In genomic region chr17:31914323-31914722, GRCm38 (mm10) we compare ENCODE assay signal across 27 mouse cellular contexts. TPM values are rescaled to one million over a fixed set of nuclear protein-coding genes. Genes with fewer than 3 reads are reported as not detected.
DNase-seq lines count a peak whose midpoint lies in the region; ATAC-seq and TF ChIP-seq lines count a peak whose summit lies in the region.
"Had no signal": no experiment of that assay in that cellular context is flagged by ENCODE, and none has a peak within 500 bp of the region (broad histone marks: within the 10 kb centered on the region; RNA-seq: fewer than 3 reads in every experiment).

No protein-coding gene starts in this region.

- TF ChIP-seq POLR2A in CH12.LX (IDR thresholded peaks at IDR 0.05; ENCODE audit: low read depth, low read length): no peak
- TF ChIP-seq POLR2A in cortical plate, adult 2 months (IDR thresholded peaks at IDR 0.05; ENCODE audit: extremely low read depth, insufficient read depth, low read length): no peak

- WGBS in lung, postnatal 0 days: 89% methylated on average over 5 of the region's 5 CpGs
- WGBS in liver, postnatal 0 days (ENCODE audit: insufficient replicate concordance): 74% methylated on average over 5 of the region's 5 CpGs
- WGBS in forebrain, postnatal 0 days: 95% methylated on average over 5 of the region's 5 CpGs

- H3K36me3 ChIP-seq in lung, postnatal 0 days (ENCODE audit: insufficient read depth, low read length): no peaks in the 10 kb centered on the region
- peaks cover 0 to 3% of the 10 kb centered on the region in 2 experiments for H3K36me3 ChIP-seq in CH12.LX (replicated peaks in 1 of 2; ENCODE audit: control insufficient read depth in 1 of 2, insufficient read depth in 1 of 2, low read length in 1 of 2)
- H3K36me3 ChIP-seq in liver, postnatal 0 days (replicated peaks; ENCODE audit: insufficient read depth, low read length): no peaks in the 10 kb centered on the region
- H3K36me3 ChIP-seq in forebrain, postnatal 0 days (ENCODE audit: insufficient read depth): no peaks in the 10 kb centered on the region
- H3K36me3 ChIP-seq: forebrain, embryonic 12.5 days; heart, embryonic 12.5 days; limb, embryonic 13.5 days; midbrain, embryonic 10.5 days; neural tube, embryonic 13.5 days had no signal

- peak; percentile 44; the same call in 1 of the 2 replicates for TF ChIP-seq EP300 in lung, postnatal 0 days (IDR thresholded peaks at IDR 0.05)
- TF ChIP-seq EP300 in CH12.LX (IDR thresholded peaks at IDR 0.05; ENCODE audit: low read length): peak; percentile 86
- TF ChIP-seq EP300 in liver, postnatal 0 days (IDR thresholded peaks at IDR 0.05; ENCODE audit: low read depth): no peak

- dilution Hi-C loops in CH12.LX (cut with MboI; ENCODE audit: extremely low pct_ligation_motif_present, extremely low pct_unique_long_range_greater_than_20kb, low sequenced_read_pairs): no loop called here

- H3K4me1 ChIP-seq in lung, postnatal 0 days (ENCODE audit: insufficient read depth, low read depth, low read length): peaks cover 35% of the 10 kb centered on the region
- peaks cover 25 to 44% of the 10 kb centered on the region in 2 experiments for H3K4me1 ChIP-seq in CH12.LX (ENCODE audit: control insufficient read depth in 1 of 2, insufficient read depth in 2 of 2)
- H3K4me1 ChIP-seq in cortical plate, adult 2 months (ENCODE audit: control insufficient read depth, insufficient read depth, low read length): no peaks in the 10 kb centered on the region
- H3K4me1 ChIP-seq in liver, postnatal 0 days (ENCODE audit: insufficient read depth): no peaks in the 10 kb centered on the region
- no peaks in the 10 kb centered on the region for H3K4me1 ChIP-seq in forebrain, postnatal 0 days (ENCODE audit: insufficient read depth)

- DNase-seq in lung, postnatal 0 days (ENCODE audit: low spot score): no peak
- no peak for DNase-seq in lung, postnatal 4 days
- DNase-seq in CH12.LX (ENCODE audit: extremely low read depth): peak; percentile 66
- DNase-seq in heart, adult 18-20 months: no peak
- DNase-seq in liver, postnatal 0 days: no peak
- no peak for DNase-seq in forebrain, postnatal 0 days
- DNase-seq: adrenal gland, adult 8-10 months; cerebellum, adult 11 months; cerebellum, adult 9-11 months; gastrocnemius, postnatal 36 days; heart, adult 2 months; heart, postnatal 4 days; kidney, adult 9 months; kidney, postnatal 10 days; lung, postnatal 14 days; retina, postnatal 1 day; right cerebral cortex, postnatal 14 days had no signal

- no peaks in the 10 kb centered on the region for H3K79me2 ChIP-seq in CH12.LX (replicated peaks; ENCODE audit: control insufficient read depth, extremely low read depth, insufficient read depth, poor library complexity, severe bottlenecking)

- H3K4me3 ChIP-seq in lung, postnatal 0 days (ENCODE audit: low read depth, low read length): no peak overlapping the region
- H3K4me3 ChIP-seq in CH12.LX (replicated peaks in 1 of 3; ENCODE audit: low read depth in 2 of 3, low read length in 2 of 3, poor library complexity in 1 of 3): no peak overlapping the region
- no peak overlapping the region for H3K4me3 ChIP-seq in cortical plate, adult 2 months (ENCODE audit: insufficient read depth, low read length)
- no peak overlapping the region for H3K4me3 ChIP-seq in liver, postnatal 0 days (ENCODE audit: low read depth, low read length)
- no peak overlapping the region for H3K4me3 ChIP-seq in forebrain, postnatal 0 days (ENCODE audit: low read depth, low read length)
- H3K4me3 ChIP-seq: erythroblast, embryonic 14.5 days; forebrain, embryonic 12.5 days; heart, adult 2 months; heart, embryonic 12.5 days; limb, embryonic 13.5 days; midbrain, embryonic 10.5 days; neural tube, embryonic 13.5 days had no signal

- no peak for ATAC-seq in lung, postnatal 0 days
- ATAC-seq in liver, postnatal 0 days: no peak
- no peak for ATAC-seq in forebrain, postnatal 0 days
- ATAC-seq: intestine, postnatal 0 days had no signal

- TF ChIP-seq CTCF in lung, postnatal 0 days (IDR thresholded peaks at IDR 0.05): no peak
- no peak for TF ChIP-seq CTCF in CH12.LX (conservative IDR thresholded peaks at IDR 0.05 in 1 of 2, IDR thresholded peaks at IDR 0.05 in 1 of 2; ENCODE audit: low read depth in 2 of 2, low read length in 2 of 2)
- no peak for TF ChIP-seq CTCF in cortical plate, adult 2 months (IDR thresholded peaks at IDR 0.05; ENCODE audit: extremely low read depth, insufficient read depth, low read length)
- no peak for TF ChIP-seq CTCF in liver, postnatal 0 days (IDR thresholded peaks at IDR 0.05; ENCODE audit: low read depth)
- TF ChIP-seq CTCF in forebrain, postnatal 0 days (IDR thresholded peaks at IDR 0.05; ENCODE audit: low read depth): no peak

- H3K9ac ChIP-seq in lung, postnatal 0 days (replicated peaks; ENCODE audit: low read depth): no peak overlapping the region
- no peak overlapping the region for H3K9ac ChIP-seq in CH12.LX (ENCODE audit: insufficient read depth, low read depth)
- no peak overlapping the region for H3K9ac ChIP-seq in liver, postnatal 0 days (replicated peaks)
- no peak overlapping the region for H3K9ac ChIP-seq in forebrain, postnatal 0 days
- H3K9ac ChIP-seq: forebrain, embryonic 12.5 days; heart, embryonic 12.5 days; hindbrain, embryonic 14.5 days; limb, embryonic 13.5 days; neural tube, embryonic 13.5 days had no signal

- H3K27me3 ChIP-seq in lung, postnatal 0 days (replicated peaks; ENCODE audit: insufficient read depth, low read length): no peaks in the 10 kb centered on the region
- no peaks in the 10 kb centered on the region for H3K27me3 ChIP-seq in CH12.LX (replicated peaks)
- no peaks in the 10 kb centered on the region for H3K27me3 ChIP-seq in liver, postnatal 0 days (ENCODE audit: insufficient read depth, low read length)
- no peaks in the 10 kb centered on the region for H3K27me3 ChIP-seq in forebrain, postnatal 0 days (ENCODE audit: insufficient read depth, low read length)
- H3K27me3 ChIP-seq: forebrain, embryonic 12.5 days; heart, embryonic 12.5 days; limb, embryonic 13.5 days; neural tube, embryonic 13.5 days had no signal

- H3K4me2 ChIP-seq in lung, postnatal 0 days (replicated peaks; ENCODE audit: low read depth, low read length): no peak overlapping the region
- no peak overlapping the region for H3K4me2 ChIP-seq in CH12.LX (ENCODE audit: insufficient read depth, low read depth, poor library complexity, severe bottlenecking)
- H3K4me2 ChIP-seq in liver, postnatal 0 days (ENCODE audit: low read depth, low read length): no peak overlapping the region
- H3K4me2 ChIP-seq in forebrain, postnatal 0 days (ENCODE audit: low read depth): no peak overlapping the region
- H3K4me2 ChIP-seq: forebrain, embryonic 12.5 days; heart, embryonic 12.5 days; hindbrain, embryonic 14.5 days; limb, embryonic 13.5 days; liver, embryonic 11.5 days; neural tube, embryonic 13.5 days had no signal

- H3K27ac ChIP-seq in lung, postnatal 0 days (ENCODE audit: low read length): peak overlapping the region; percentile 93
- H3K27ac ChIP-seq in CH12.LX (ENCODE audit: insufficient read depth, low read depth): no peak overlapping the region
- H3K27ac ChIP-seq in cortical plate, adult 2 months (ENCODE audit: insufficient read depth, low read length): peak overlapping the region; percentile 62
- H3K27ac ChIP-seq in liver, postnatal 0 days (ENCODE audit: low read depth): no peak overlapping the region
- no peak overlapping the region for H3K27ac ChIP-seq in forebrain, postnatal 0 days (ENCODE audit: low read depth, low read length)
- H3K27ac ChIP-seq: forebrain, embryonic 12.5 days; heart, adult 2 months; hindbrain, embryonic 14.5 days; neural tube, embryonic 13.5 days had no signal

- in situ Hi-C loops in CH12.LX (cut with MboI; ENCODE audit: low pct_ligation_motif_present, low pct_unique_long_range_greater_than_20kb, low sequenced_read_pairs): no loop called here

- TF ChIP-seq RAD21 in CH12.LX (IDR thresholded peaks at IDR 0.05; ENCODE audit: low read depth, low read length): no peak

- no peaks in the 10 kb centered on the region for H3K9me3 ChIP-seq in lung, postnatal 0 days (ENCODE audit: low read length)
- no peaks in the 10 kb centered on the region for H3K9me3 ChIP-seq in CH12.LX (replicated peaks; ENCODE audit: low read length)
- no peaks in the 10 kb centered on the region for H3K9me3 ChIP-seq in liver, postnatal 0 days (ENCODE audit: low read length)
- no peaks in the 10 kb centered on the region for H3K9me3 ChIP-seq in forebrain, postnatal 0 days (ENCODE audit: low read length)
- H3K9me3 ChIP-seq: forebrain, embryonic 12.5 days; heart, embryonic 12.5 days; limb, embryonic 13.5 days; midbrain, embryonic 10.5 days; neural tube, embryonic 13.5 days had no signal

TF ChIP-seq in CH12.LX, 34 proteins besides CTCF, POLR2A, EP300 and RAD21 (continues in another document):
- peak; percentile 91 for TF ChIP-seq MYC (IDR thresholded peaks at IDR 0.05; ENCODE audit: low read depth, low read length)
- no peak for TF ChIP-seq USF2 (conservative IDR thresholded peaks at IDR 0.05; ENCODE audit: low read depth, low read length)
- TF ChIP-seq CHD2 (IDR thresholded peaks at IDR 0.05; ENCODE audit: low read length): peak; percentile 41; the same call in 1 of the 2 replicates
- TF ChIP-seq JUND (conservative IDR thresholded peaks at IDR 0.05; ENCODE audit: low read depth, low read length): peak; percentile 40; the same call in 1 of the 2 replicates
- peak; percentile 80 for TF ChIP-seq BHLHE40 (IDR thresholded peaks at IDR 0.05; ENCODE audit: low read depth, low read length)
- peak; percentile 84 for TF ChIP-seq MAX (IDR thresholded peaks at IDR 0.05; ENCODE audit: low read length)
- peak; percentile 93 for TF ChIP-seq ZNF384 (IDR thresholded peaks at IDR 0.05; ENCODE audit: low read depth, low read length)
- TF ChIP-seq MAFK (IDR thresholded peaks at IDR 0.05; ENCODE audit: insufficient replicate concordance, low read length): peak; percentile 35; the same call in 1 of the 2 replicates
- peak; percentile 95 for TF ChIP-seq IRF4 (IDR thresholded peaks at IDR 0.05; ENCODE audit: low read depth, low read length)
- no peak for TF ChIP-seq SMC3 (IDR thresholded peaks at IDR 0.05; ENCODE audit: low read depth, low read length)
- TF ChIP-seq RCOR1 (conservative IDR thresholded peaks at IDR 0.05; ENCODE audit: low read depth, low read length): peak; percentile 66; the same call in 1 of the 2 replicates
- TF ChIP-seq TCF12 (IDR thresholded peaks at IDR 0.05; ENCODE audit: low read depth, low read length): peak; percentile 56; the same call in 1 of the 2 replicates
- peak; percentile 90 for TF ChIP-seq ETS1 (conservative IDR thresholded peaks at IDR 0.05; ENCODE audit: low read depth, low read length)

RNA-seq across cellular contexts. Expression of gene Sik1, which starts 58.7 kb away (rescaled TPM):
- polyA plus RNA-seq in lung, postnatal 0 days (2015; fragmentation: Nextera tagmentation; extraction: Ambion mirVana): 29.5 and 35.9 TPM in 2 replicates
- total RNA-seq in CH12.LX (2012; rRNA removed) (56.7 and 56.9 TPM in 2 replicates), CH12.LX (2014; rRNA removed) (16.0 and 17.1 TPM in 2 replicates)
- 27.7 and 36.7 TPM in 2 replicates for polyA plus RNA-seq in CH12.LX (2012; ENCODE audit: insufficient read length, low read depth)
- polyA plus RNA-seq in cortical plate, adult 2 months (2012; rRNA removed): 5.8 and 9.7 TPM in 2 replicates
- 10 to 100 TPM; 50.5 to 54.1 TPM for total RNA-seq in heart, adult 18-20 months (2021)
- polyA plus RNA-seq in liver, postnatal 0 days (2015; fragmentation: Nextera tagmentation; extraction: Ambion mirVana): 7.8 and 8.1 TPM in 2 replicates
- 34.6 and 42.2 TPM in 2 replicates for total RNA-seq in forebrain, postnatal 0 days (2014; rRNA removed)
- polyA plus RNA-seq in forebrain, postnatal 0 days (2015; fragmentation: Nextera tagmentation; extraction: Ambion mirVana): 18.6 and 19.4 TPM in 2 replicates

Comparison
In these comparisons a context has a peak if more than half of its experiments do, and no peak if none do; other contexts are left out.
1. H3K27ac ChIP-seq: peak in lung, postnatal 0 days (single experiment) and cortical plate, adult 2 months (single experiment); none in CH12.LX (single experiment), liver, postnatal 0 days (single experiment) and forebrain, postnatal 0 days (single experiment).